Mouse (Mus musculus): ENCODE measurements around the gene Tbc1d30. TPM values are rescaled to one million over a fixed set of nuclear protein-coding genes. Genes with fewer than 3 reads are reported as not detected.

The Tbc1d30 gene
- 1.1 TPM for polyA plus RNA-seq (2014; fragmentation: Illumina TruSeq; extraction: RNeasy Lipid Tissue Mini Kit (QIAGEN cat#74804); ENCODE audit: low read depth, low replicate concordance)

GRCm38 (mm10) chr10:121351066-121351581, at the start of gene Tbc1d30:
TSS of gene Tbc1d30 (minus strand) at chr10:121351278.

GRCm38 (mm10) chr10:121364801-121365564, 13.9 kb upstream of the Tbc1d30 start, which contains the start of gene Gns:
TSS of gene Gns (plus strand) at chr10:121365090.

Other genes starting within 250 kb of the Tbc1d30 start
- 13.1 TPM for gene Gns, start 13.8 kb upstream of the Tbc1d30 start, polyA plus RNA-seq (2014; fragmentation: Illumina TruSeq; extraction: RNeasy Lipid Tissue Mini Kit (QIAGEN cat#74804); ENCODE audit: low read depth, low replicate concordance)
- 2.8 TPM for gene Rassf3, start 125.1 kb upstream of the Tbc1d30 start, polyA plus RNA-seq (2014; fragmentation: Illumina TruSeq; extraction: RNeasy Lipid Tissue Mini Kit (QIAGEN cat#74804); ENCODE audit: low read depth, low replicate concordance)
- 31.2 TPM for gene Tbk1, start 235.5 kb upstream of the Tbc1d30 start, polyA plus RNA-seq (2014; fragmentation: Illumina TruSeq; extraction: RNeasy Lipid Tissue Mini Kit (QIAGEN cat#74804); ENCODE audit: low read depth, low replicate concordance)

Data from testis, adult 10 weeks (tissue).